Mouse (Mus musculus): ENCODE measurements at regions not wholly inside any gene's neighbourhood (a gene's known extent, or its start where the extent isn't known, plus 50 kb on each side); places are given as distances from the start of the nearest gene placed in this dataset.
A peak's percentile ranks its signal among the peaks of the same experiment; 100 is the strongest.

GRCm38 (mm10) chr2:174848981-174849681, 88.7 kb downstream of the Edn3 start:
- Histone ChIP-seq H3K27ac (replicated peaks; ENCODE audit: low read depth, low read length) (peak overlapping the region; percentile 47; the same call in 1 of the 2 replicates), H3K9me3 (replicated peaks; ENCODE audit: control insufficient read depth, low read length) (no peaks in the 10 kb centered on the region), H3K4me3 (ENCODE audit: low read depth, low read length) (no peak overlapping the region), H3K36me3 (replicated peaks; ENCODE audit: control insufficient read depth, insufficient read depth, low read depth, low read length) (no peaks in the 10 kb centered on the region), H3K4me1 (ENCODE audit: control insufficient read depth, insufficient read depth, low read length) (peaks cover 7% of the 10 kb centered on the region; the same call in 1 of the 2 replicates), H3K4me2 (ENCODE audit: low read depth, low read length) (no peak overlapping the region), H3K9ac (replicated peaks; ENCODE audit: low read length) (peak overlapping the region; percentile 18), H3K27me3 (ENCODE audit: control insufficient read depth, insufficient read depth, low read length) (no peaks in the 10 kb centered on the region)
- peak; percentile 40; the same call in 1 of the 2 replicates for ATAC-seq (replicated peaks; ENCODE audit: insufficient number of reproducible peaks, low FRiP score, low TSS enrichment, low read depth)
- peak; percentile 29 for DNase-seq (ENCODE audit: low spot score)
- WGBS, result 51% methylated on average over 16 of the region's 16 CpGs

DNA sequence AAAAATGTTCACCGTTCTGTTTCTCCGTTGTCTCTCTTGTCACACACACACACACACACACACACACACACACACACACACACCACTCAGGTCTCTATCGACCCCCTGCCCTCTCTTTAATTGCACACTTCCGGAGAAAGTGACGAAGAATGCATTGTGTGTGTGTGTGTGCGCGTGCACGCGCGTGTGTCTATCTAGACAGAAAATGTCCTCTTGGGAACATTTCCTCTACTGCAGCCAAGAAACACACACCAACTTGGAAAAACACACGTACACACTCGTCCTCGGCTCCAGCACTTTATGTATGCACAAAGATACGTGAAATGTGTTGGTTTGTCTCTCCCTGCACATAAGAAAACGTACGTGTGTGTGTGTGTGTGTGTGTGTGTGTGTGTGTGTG, 90.4 kb downstream of the Edn3 start:
- H3K9ac ChIP-seq (replicated peaks; ENCODE audit: low read length), result no peak overlapping the region
- DNase-seq (ENCODE audit: low spot score), result peak; percentile 30

DNA sequence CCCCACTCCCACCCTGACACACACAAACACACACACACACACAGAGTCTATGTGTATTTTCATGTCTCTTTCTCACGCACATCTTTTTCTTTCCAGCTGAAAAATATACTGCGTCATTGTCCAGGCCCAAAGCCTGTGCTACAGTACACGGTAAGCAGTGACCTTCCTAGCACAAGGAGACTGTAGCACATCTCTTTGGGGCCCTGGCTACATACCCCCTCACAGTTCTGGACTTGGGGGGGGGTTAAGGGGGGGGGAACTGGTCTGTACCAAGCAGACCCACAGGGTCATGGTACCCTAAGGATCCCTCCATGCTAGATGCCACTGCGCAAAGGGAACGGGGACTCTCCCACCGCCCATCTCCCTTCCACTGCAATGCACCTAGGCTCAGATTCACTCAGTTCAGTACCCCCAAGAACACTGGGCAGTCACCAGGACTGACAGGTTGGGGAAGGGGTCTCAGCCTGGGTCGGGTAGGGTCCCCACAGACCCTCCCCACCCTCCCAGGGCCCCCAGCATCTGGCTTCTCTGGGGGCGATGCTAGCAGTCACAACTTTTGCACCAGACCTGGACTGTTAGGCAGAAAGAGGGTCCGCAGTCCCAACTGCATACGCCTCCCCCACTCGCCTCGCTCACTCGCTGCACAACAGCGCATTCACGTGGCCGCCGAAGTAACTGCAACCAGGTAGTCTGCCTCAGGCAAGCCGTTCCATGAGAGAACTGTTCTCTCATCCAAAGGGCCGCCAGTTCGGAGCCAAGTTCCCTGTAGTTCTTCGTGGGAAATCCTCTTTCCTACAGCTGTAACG, 91.3 kb downstream of the Edn3 start:
- no peak overlapping the region for H3K4me2 ChIP-seq (ENCODE audit: low read depth, low read length)
- no peaks in the 10 kb centered on the region for H3K36me3 ChIP-seq (replicated peaks; ENCODE audit: control insufficient read depth, insufficient read depth, low read depth, low read length)
- no peak overlapping the region for H3K4me3 ChIP-seq (ENCODE audit: low read depth, low read length)
- peaks cover 7% of the 10 kb centered on the region; the same call in 1 of the 2 replicates for H3K4me1 ChIP-seq (ENCODE audit: control insufficient read depth, insufficient read depth, low read length)
- ATAC-seq (replicated peaks; ENCODE audit: insufficient number of reproducible peaks, low FRiP score, low TSS enrichment, low read depth), result peak; percentile 63
- H3K27me3 ChIP-seq (ENCODE audit: control insufficient read depth, insufficient read depth, low read length), result no peaks in the 10 kb centered on the region
- DNase-seq (ENCODE audit: low spot score), result peak; percentile 87
- H3K27ac ChIP-seq (replicated peaks; ENCODE audit: low read depth, low read length), result peak overlapping the region; percentile 15; the same call in 1 of the 2 replicates
- no peak overlapping the region for H3K9ac ChIP-seq (replicated peaks; ENCODE audit: low read length)
- 13% methylated on average over 22 of the region's 22 CpGs for WGBS
- H3K9me3 ChIP-seq (replicated peaks; ENCODE audit: control insufficient read depth, low read length), result no peaks in the 10 kb centered on the region

More for the DNA sequence above, 90.4 kb downstream of the Edn3 start:
- Histone ChIP-seq H3K9me3 (replicated peaks; ENCODE audit: control insufficient read depth, low read length) (no peaks in the 10 kb centered on the region), H3K27me3 (ENCODE audit: control insufficient read depth, insufficient read depth, low read length) (no peaks in the 10 kb centered on the region), H3K4me1 (ENCODE audit: control insufficient read depth, insufficient read depth, low read length) (peaks cover 7% of the 10 kb centered on the region; the same call in 1 of the 2 replicates), H3K4me3 (ENCODE audit: low read depth, low read length) (no peak overlapping the region), H3K4me2 (ENCODE audit: low read depth, low read length) (no peak overlapping the region), H3K27ac (replicated peaks; ENCODE audit: low read depth, low read length) (no peak overlapping the region), H3K36me3 (replicated peaks; ENCODE audit: control insufficient read depth, insufficient read depth, low read depth, low read length) (no peaks in the 10 kb centered on the region)
- WGBS, result 51% methylated on average over 16 of the region's 16 CpGs
- ATAC-seq (replicated peaks; ENCODE audit: insufficient number of reproducible peaks, low FRiP score, low TSS enrichment, low read depth), result no peak

- H3K4me1 ChIP-seq (ENCODE audit: control insufficient read depth, insufficient read depth, low read length), result peaks cover 5% of the 10 kb centered on the region
- no peaks in the 10 kb centered on the region for H3K9me3 ChIP-seq (replicated peaks; ENCODE audit: control insufficient read depth, low read length)
- no peaks in the 10 kb centered on the region for H3K36me3 ChIP-seq (replicated peaks; ENCODE audit: control insufficient read depth, insufficient read depth, low read depth, low read length)
- no peak overlapping the region for H3K27ac ChIP-seq (replicated peaks; ENCODE audit: low read depth, low read length)
- no peak overlapping the region for H3K4me3 ChIP-seq (ENCODE audit: low read depth, low read length)
- DNase-seq (ENCODE audit: low spot score), result no peak
- H3K27me3 ChIP-seq (ENCODE audit: control insufficient read depth, insufficient read depth, low read length), result no peaks in the 10 kb centered on the region
- H3K9ac ChIP-seq (replicated peaks; ENCODE audit: low read length), result no peak overlapping the region
- ATAC-seq (replicated peaks; ENCODE audit: insufficient number of reproducible peaks, low FRiP score, low TSS enrichment, low read depth), result no peak
- 82% methylated on average over 8 of the region's 8 CpGs for WGBS
- H3K4me2 ChIP-seq (ENCODE audit: low read depth, low read length), result no peak overlapping the region
Observed at GRCm38 (mm10) chr2:174853786-174854185, 93.4 kb downstream of the Edn3 start.

DNA sequence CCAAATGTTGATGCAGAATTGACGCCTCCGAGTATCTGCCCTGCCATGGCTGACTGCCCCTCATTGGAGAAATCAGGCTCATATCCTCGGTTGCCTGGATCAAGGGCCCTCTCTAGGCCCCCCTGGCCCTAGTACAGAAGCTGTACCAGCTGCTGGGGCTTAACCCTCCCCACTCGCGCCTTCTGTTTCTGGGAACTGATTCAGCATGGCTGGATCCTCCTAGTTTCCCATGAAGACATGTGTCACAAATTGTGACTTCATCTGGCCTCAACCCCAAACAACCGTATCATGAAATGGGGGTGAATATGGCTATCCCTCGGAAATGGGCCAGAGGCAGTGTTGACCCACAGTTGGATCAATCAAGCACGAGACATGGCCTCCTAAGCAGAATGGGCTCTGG, 95.1 kb downstream of the Edn3 start:
- no peak overlapping the region for H3K4me2 ChIP-seq (ENCODE audit: low read depth, low read length)
- no peaks in the 10 kb centered on the region for H3K36me3 ChIP-seq (replicated peaks; ENCODE audit: control insufficient read depth, insufficient read depth, low read depth, low read length)
- H3K4me3 ChIP-seq (ENCODE audit: low read depth, low read length), result no peak overlapping the region
- 79% methylated on average over 8 of the region's 8 CpGs for WGBS
- no peak overlapping the region for H3K27ac ChIP-seq (replicated peaks; ENCODE audit: low read depth, low read length)
- H3K27me3 ChIP-seq (ENCODE audit: control insufficient read depth, insufficient read depth, low read length), result no peaks in the 10 kb centered on the region
- no peaks in the 10 kb centered on the region for H3K9me3 ChIP-seq (replicated peaks; ENCODE audit: control insufficient read depth, low read length)
- H3K4me1 ChIP-seq (ENCODE audit: control insufficient read depth, insufficient read depth, low read length), result peaks cover 4% of the 10 kb centered on the region
- H3K9ac ChIP-seq (replicated peaks; ENCODE audit: low read length), result no peak overlapping the region
- ATAC-seq (replicated peaks; ENCODE audit: insufficient number of reproducible peaks, low FRiP score, low TSS enrichment, low read depth), result no peak
- DNase-seq (ENCODE audit: low spot score), result no peak

DNA sequence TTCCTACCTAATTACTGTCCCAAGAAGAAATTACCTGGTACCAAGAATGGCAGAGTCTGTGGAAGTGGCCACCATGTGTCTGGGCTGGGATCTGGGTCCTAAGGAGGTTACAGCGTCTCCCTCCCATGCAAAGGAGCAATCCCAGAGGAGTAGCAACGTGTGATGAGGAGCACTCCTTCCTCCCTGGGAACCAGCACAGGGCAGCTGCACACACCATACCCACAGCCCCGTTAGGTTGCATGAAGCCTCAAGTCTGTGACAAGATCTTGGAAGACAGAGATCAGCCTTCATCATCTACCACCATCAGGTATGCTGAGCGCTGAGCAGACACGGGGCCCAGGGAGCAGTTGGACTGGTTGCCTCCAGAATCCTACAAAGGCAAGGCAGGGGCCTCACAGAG, 95.7 kb downstream of the Edn3 start:
- Histone ChIP-seq H3K4me1 (ENCODE audit: control insufficient read depth, insufficient read depth, low read length) (peaks cover 4% of the 10 kb centered on the region), H3K27ac (replicated peaks; ENCODE audit: low read depth, low read length) (no peak overlapping the region), H3K9ac (replicated peaks; ENCODE audit: low read length) (no peak overlapping the region), H3K4me2 (ENCODE audit: low read depth, low read length) (no peak overlapping the region), H3K9me3 (replicated peaks; ENCODE audit: control insufficient read depth, low read length) (no peaks in the 10 kb centered on the region), H3K36me3 (replicated peaks; ENCODE audit: control insufficient read depth, insufficient read depth, low read depth, low read length) (no peaks in the 10 kb centered on the region), H3K27me3 (ENCODE audit: control insufficient read depth, insufficient read depth, low read length) (no peaks in the 10 kb centered on the region), H3K4me3 (ENCODE audit: low read depth, low read length) (no peak overlapping the region)
- ATAC-seq (replicated peaks; ENCODE audit: insufficient number of reproducible peaks, low FRiP score, low TSS enrichment, low read depth) (no peak), DNase-seq (ENCODE audit: low spot score) (no peak)
- 93% methylated on average over 5 of the region's 5 CpGs for WGBS

- 11% methylated on average over 15 of the region's 15 CpGs for WGBS
- peaks cover 4% of the 10 kb centered on the region for H3K4me1 ChIP-seq (ENCODE audit: control insufficient read depth, insufficient read depth, low read length)
- no peaks in the 10 kb centered on the region for H3K36me3 ChIP-seq (replicated peaks; ENCODE audit: control insufficient read depth, insufficient read depth, low read depth, low read length)
- H3K9ac ChIP-seq (replicated peaks; ENCODE audit: low read length), result no peak overlapping the region
- peak overlapping the region; percentile 89 for H3K27ac ChIP-seq (replicated peaks; ENCODE audit: low read depth, low read length)
- peak; percentile 96 for DNase-seq (ENCODE audit: low spot score)
- H3K9me3 ChIP-seq (replicated peaks; ENCODE audit: control insufficient read depth, low read length), result no peaks in the 10 kb centered on the region
- no peaks in the 10 kb centered on the region for H3K27me3 ChIP-seq (ENCODE audit: control insufficient read depth, insufficient read depth, low read length)
- H3K4me2 ChIP-seq (ENCODE audit: low read depth, low read length), result no peak overlapping the region
- no peak overlapping the region for H3K4me3 ChIP-seq (ENCODE audit: low read depth, low read length)
- ATAC-seq (replicated peaks; ENCODE audit: insufficient number of reproducible peaks, low FRiP score, low TSS enrichment, low read depth), result peak; percentile 85
Observed at GRCm38 (mm10) chr2:174858011-174858834, 97.8 kb downstream of the Edn3 start.
